ENCODE assay signal across 25 mouse cellular contexts in the genomic region with DNA sequence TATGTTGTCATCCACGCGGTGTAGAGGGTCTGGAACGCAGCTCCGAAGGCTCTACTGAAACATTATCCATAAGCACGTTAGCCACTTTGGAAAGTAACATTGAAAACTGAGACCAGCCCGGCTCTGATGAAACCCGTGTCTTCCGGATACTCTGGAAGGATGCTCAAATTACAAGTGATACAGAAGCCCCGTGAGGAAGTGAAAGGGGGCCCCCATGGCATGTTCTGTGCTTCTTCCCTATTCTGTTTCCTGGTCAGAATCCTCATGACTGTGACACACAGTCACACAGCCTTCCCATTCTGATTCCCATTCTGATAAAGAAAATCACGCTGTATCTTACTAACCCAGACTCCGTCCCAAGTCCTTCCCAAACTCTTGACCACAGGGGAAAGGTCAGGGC.
DNase-seq lines count a peak whose midpoint lies in the region; ATAC-seq and TF ChIP-seq lines count a peak whose summit lies in the region.
"Had no signal": no experiment of that assay in that cellular context is flagged by ENCODE, and none has a peak within 500 bp of the region (broad histone marks: within the 10 kb centered on the region; RNA-seq: fewer than 3 reads in every experiment).

No protein-coding gene starts in this region.

- H3K4me3 ChIP-seq in bone marrow macrophage, adult 2 months (ENCODE audit: insufficient read depth, low read length) = peak overlapping the region; percentile 59
- H3K4me3 ChIP-seq: embryonic facial prominence, embryonic 15.5 days; forebrain, embryonic 10.5 days; gastrocnemius, adult 2 months; heart, embryonic 10.5 days; hindbrain, embryonic 15.5 days; intestine, embryonic 15.5 days; kidney, embryonic 15.5 days; limb, embryonic 10.5 days; neural tube, embryonic 12.5 days had no signal

- DNase-seq in layer of hippocampus, adult 9-11 months = peak; percentile 69
- DNase-seq in layer of hippocampus, adult 9-10 months (ENCODE audit: low spot score) = no peak
- DNase-seq in B cell, adult 2 months = peak; percentile 8 to 21
- DNase-seq in frontal cortex, postnatal 14 days (ENCODE audit: low spot score in 2 of 2) = no peak
- no peak for DNase-seq in cerebellum, adult 9-11 months
- DNase-seq: adrenal gland, postnatal 36 days; cerebellum, adult 8-10 months; gastrocnemius, adult 2 months; heart, postnatal 14 days; kidney, postnatal 4 days; layer of hippocampus, postnatal 36 days; lung, adult 2 months; right cerebral cortex, adult 18-20 months; thymus, postnatal 4 days had no signal

- no peak for TF ChIP-seq POLR2A in bone marrow macrophage, adult 2 months (IDR thresholded peaks at IDR 0.05; ENCODE audit: borderline replicate concordance, low read depth, low read length)

- peaks cover 15% of the 10 kb centered on the region for H3K4me1 ChIP-seq in bone marrow macrophage, adult 2 months (ENCODE audit: control insufficient read depth, insufficient read depth, low read length)
- H3K4me1 ChIP-seq: hindbrain, embryonic 15.5 days; intestine, embryonic 15.5 days; neural tube, embryonic 12.5 days had no signal

- H3K27ac ChIP-seq in bone marrow macrophage, adult 2 months (ENCODE audit: insufficient read depth, low read depth, low read length) = peak overlapping the region; percentile 96
- H3K27ac ChIP-seq: embryonic facial prominence, embryonic 15.5 days; forebrain, embryonic 10.5 days; gastrocnemius, adult 2 months; heart, embryonic 10.5 days; hindbrain, embryonic 15.5 days; intestine, embryonic 15.5 days; kidney, embryonic 15.5 days; limb, embryonic 10.5 days; neural tube, embryonic 12.5 days had no signal

- no peak for TF ChIP-seq CTCF in bone marrow macrophage, adult 2 months (IDR thresholded peaks at IDR 0.05; ENCODE audit: low read depth, low read length)

- ATAC-seq in megakaryocyte, adult 5-6 weeks (ENCODE audit: poor library complexity, severe bottlenecking) = peak; percentile 98
- ATAC-seq: CD4-positive, CD25-positive, alpha-beta regulatory T cell, adult 4 months; intestine, embryonic 15.5 days had no signal

Comparison
In these comparisons a context has a peak if more than half of its experiments do, and no peak if none do; other contexts are left out.
1. DNase-seq: peak in layer of hippocampus, adult 9-11 months (single experiment) and B cell, adult 2 months (2 of 2); none in layer of hippocampus, adult 9-10 months (single experiment), frontal cortex, postnatal 14 days (0 of 2) and cerebellum, adult 9-11 months (single experiment).